Mouse (Mus musculus) CD4-positive naive resting alpha-beta T cell, adult 76 days (primary cell): ENCODE data around the gene Sesn2. TPM values are rescaled to one million over a fixed set of nuclear protein-coding genes. Genes with fewer than 3 reads are reported as not detected.

Experiments
- total RNA-seq: library from RNA; stranded (reverse); gene quantifications from one replicate; pipeline ENCODE4 v1.2.4, GENCODE M21; 2023

The Sesn2 gene
- total RNA-seq = 8.7 TPM

GRCm38 (mm10) chr4:132510352-132510798 lies at the start of gene Sesn2:
TSS of gene Sesn2 (minus strand) at chr4:132510501.

GRCm38 (mm10) chr4:132535406-132536121 lies 25.3 kb upstream of the Sesn2 start, which contains the start of gene Dnajc8:
TSS of gene Dnajc8 (plus strand) at chr4:132535550.

GRCm38 (mm10) chr4:132532981-132533916 lies 22.9 kb upstream of the Sesn2 start, which contains the start of gene Atpif1:
TSS of gene Atpif1 (minus strand) at chr4:132533659.

GRCm38 (mm10) chr4:132463430-132464254 lies 46.7 kb downstream of the Sesn2 start, which contains the start of gene Med18:
TSS of gene Med18 (minus strand) at chr4:132463921.

Other genes starting within 250 kb of the Sesn2 start
- 37.5 TPM for gene Gmeb1, start 248.9 kb downstream of the Sesn2 start, total RNA-seq
- 30.9 TPM for gene Taf12, start 236.1 kb downstream of the Sesn2 start, total RNA-seq
- gene Rab42, start 207.1 kb downstream of the Sesn2 start, total RNA-seq = not detected
- 27.8 TPM for gene Trnau1ap, start 181.0 kb downstream of the Sesn2 start, total RNA-seq
- gene Rcc1, start 156.9 kb downstream of the Sesn2 start, total RNA-seq = 18.3 TPM
- gene Phactr4, start 88.0 kb downstream of the Sesn2 start, total RNA-seq = 17.0 TPM
- 10.2 TPM for gene Med18, start 46.6 kb downstream of the Sesn2 start, total RNA-seq
- gene Atpif1, start 23.2 kb upstream of the Sesn2 start, total RNA-seq = 48.2 TPM
- gene Dnajc8, start 25.0 kb upstream of the Sesn2 start, total RNA-seq = 117 TPM
- gene Ptafr, start 53.6 kb upstream of the Sesn2 start, total RNA-seq = 0.79 TPM
- gene Eya3, start 128.5 kb upstream of the Sesn2 start, total RNA-seq = 58.7 TPM
- 2.2 TPM for gene Xkr8, start 222.0 kb upstream of the Sesn2 start, total RNA-seq
- gene Smpdl3b, start 246.8 kb upstream of the Sesn2 start, total RNA-seq = not detected